Mouse (Mus musculus): ENCODE results near the gene Chpt1.

- no peak for TF ChIP-seq CTCF (IDR thresholded peaks at IDR 0.05; ENCODE audit: extremely low read depth, insufficient read depth, low read length)
- TF ChIP-seq POLR2A (IDR thresholded peaks at IDR 0.05; ENCODE audit: extremely low read depth, insufficient read depth, low read length) = no peak
Observed at GRCm38 (mm10) chr10:88505256-88505655, 1.4 kb upstream of the Chpt1 start.

Data from cortical plate, adult 2 months (tissue).